Mouse (Mus musculus): ENCODE results near the gene Zmiz1. TPM values are rescaled to one million over a fixed set of nuclear protein-coding genes. Genes with fewer than 3 reads are reported as not detected.
A peak's percentile ranks its signal among the peaks of the same experiment; 100 is the strongest.

Gene Zmiz1
- polyA plus RNA-seq, 1 experiment from 2014 or later = 57.5 TPM

- no peak overlapping the region for H3K27ac ChIP-seq (replicated peaks)
- no peaks in the 10 kb centered on the region for H3K9me3 ChIP-seq
- H3K4me1 ChIP-seq = peaks cover 33% of the 10 kb centered on the region
- no peak overlapping the region for H3K4me2 ChIP-seq (replicated peaks)
- H3K4me3 ChIP-seq = no peak overlapping the region
- H3K9ac ChIP-seq (replicated peaks) = no peak overlapping the region
- 89% methylated on average over 9 of the region's 9 CpGs for WGBS
- no peaks in the 10 kb centered on the region for H3K27me3 ChIP-seq
- ATAC-seq (replicated peaks) = no peak
- H3K36me3 ChIP-seq = no peaks in the 10 kb centered on the region
Measured at GRCm38 (mm10) chr14:25524111-25524495, 65.1 kb downstream of the Zmiz1 start.

GRCm38 (mm10) chr14:25524884-25525283 is 65.9 kb downstream of the Zmiz1 start:
- no peaks in the 10 kb centered on the region for H3K27me3 ChIP-seq
- peak overlapping the region; percentile 15; the same call in 1 of the 2 replicates for H3K27ac ChIP-seq (replicated peaks)
- no peak overlapping the region for H3K9ac ChIP-seq (replicated peaks)
- H3K4me1 ChIP-seq = peaks cover 26% of the 10 kb centered on the region
- ATAC-seq (replicated peaks) = no peak
- no peak overlapping the region for H3K4me3 ChIP-seq
- no peaks in the 10 kb centered on the region for H3K9me3 ChIP-seq
- no peak overlapping the region for H3K4me2 ChIP-seq (replicated peaks)
- H3K36me3 ChIP-seq = no peaks in the 10 kb centered on the region
- 91% methylated on average over 4 of the region's 4 CpGs for WGBS

DNA sequence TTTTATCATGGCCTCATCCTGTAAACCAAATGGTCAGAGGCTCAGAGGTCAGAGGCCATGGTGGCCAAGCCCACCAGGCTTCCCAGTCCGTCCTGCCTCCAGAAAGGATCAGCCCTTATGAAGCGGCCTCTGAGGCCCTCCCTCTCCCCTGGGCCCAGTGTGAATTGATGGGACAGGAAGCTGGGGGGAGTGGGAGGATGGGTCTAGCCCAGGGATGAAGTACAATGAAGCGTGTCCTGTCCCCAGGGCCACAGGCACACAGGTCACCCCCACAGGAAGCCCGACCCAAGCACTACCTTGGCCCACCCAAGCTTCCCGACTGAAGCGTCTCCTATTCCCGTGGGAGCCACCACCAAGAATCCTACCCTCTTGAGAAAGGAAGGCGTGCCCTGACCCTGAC is 66.7 kb downstream of the Zmiz1 start:
- peaks cover 17% of the 10 kb centered on the region for H3K4me1 ChIP-seq
- 82% methylated on average over 8 of the region's 8 CpGs for WGBS

DNA sequence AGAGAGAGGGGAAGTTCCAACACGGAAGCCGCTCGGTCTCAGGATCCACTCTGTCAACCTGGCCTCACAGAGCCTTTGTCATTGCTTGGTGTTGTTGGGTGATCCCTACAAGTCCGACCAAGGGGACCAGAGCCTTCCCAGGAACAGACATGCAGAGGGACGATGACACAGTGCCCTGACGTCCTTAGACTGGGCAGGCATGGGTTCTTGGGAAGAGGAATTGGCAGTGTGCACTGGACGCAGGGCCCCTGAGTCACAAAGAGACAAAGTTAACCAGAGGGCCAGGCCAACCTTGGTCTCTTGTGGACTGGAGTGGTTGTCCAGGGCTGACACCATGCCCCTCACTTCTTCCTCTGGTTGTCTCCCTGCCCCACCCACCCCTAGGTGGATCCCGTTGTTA is 67.9 kb downstream of the Zmiz1 start:
- H3K4me1 ChIP-seq = 0 out of 2 replicates have a peak, but pooled peaks cover 7% of the 10 kb centered on the region
- H3K36me3 ChIP-seq = no peaks in the 10 kb centered on the region
- no peak overlapping the region for H3K27ac ChIP-seq (replicated peaks)
- no peak overlapping the region for H3K9ac ChIP-seq (replicated peaks)
- ATAC-seq (replicated peaks) = no peak
- H3K4me2 ChIP-seq (replicated peaks) = no peak overlapping the region
- H3K27me3 ChIP-seq = no peaks in the 10 kb centered on the region
- no peaks in the 10 kb centered on the region for H3K9me3 ChIP-seq
- H3K4me3 ChIP-seq = no peak overlapping the region
- WGBS = 89% methylated on average over 8 of the region's 8 CpGs

More for the DNA sequence above, 66.7 kb downstream of the Zmiz1 start:
- ATAC-seq (replicated peaks) = no peak
- no peaks in the 10 kb centered on the region for H3K36me3 ChIP-seq
- no peaks in the 10 kb centered on the region for H3K27me3 ChIP-seq
- H3K9me3 ChIP-seq = no peaks in the 10 kb centered on the region
- H3K4me3 ChIP-seq = no peak overlapping the region
- no peak overlapping the region for H3K9ac ChIP-seq (replicated peaks)
- H3K27ac ChIP-seq (replicated peaks) = no peak overlapping the region
- no peak overlapping the region for H3K4me2 ChIP-seq (replicated peaks)

DNA sequence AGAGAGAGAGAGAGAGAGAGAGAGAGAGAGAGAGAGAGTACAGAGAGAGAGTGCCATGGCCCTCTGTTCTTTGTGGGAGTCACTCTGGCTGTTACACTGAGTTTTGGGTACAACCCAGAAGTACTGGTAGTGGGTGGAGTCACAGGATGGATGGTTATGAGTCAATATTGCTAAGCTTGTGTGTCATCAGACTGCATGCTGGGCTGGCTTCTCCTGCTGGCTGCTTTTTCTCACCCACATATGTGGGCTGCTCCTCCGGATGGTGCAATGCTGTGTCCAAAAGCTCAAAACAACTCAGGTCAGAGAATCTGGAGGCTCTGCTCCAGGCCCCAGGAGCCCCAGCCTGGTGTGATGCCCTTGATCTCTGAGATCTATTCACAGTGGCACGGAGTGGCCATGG is 68.3 kb downstream of the Zmiz1 start:
- no peak overlapping the region for H3K9ac ChIP-seq (replicated peaks)
- H3K4me2 ChIP-seq (replicated peaks) = no peak overlapping the region
- H3K27me3 ChIP-seq = no peaks in the 10 kb centered on the region
- no peak for ATAC-seq (replicated peaks)
- 0 out of 2 replicates have a peak, but pooled peaks cover 2% of the 10 kb centered on the region for H3K4me1 ChIP-seq
- H3K4me3 ChIP-seq = no peak overlapping the region
- H3K27ac ChIP-seq (replicated peaks) = no peak overlapping the region
- WGBS = 73% methylated on average over 2 of the region's 2 CpGs
- H3K9me3 ChIP-seq = no peaks in the 10 kb centered on the region
- no peaks in the 10 kb centered on the region for H3K36me3 ChIP-seq

DNA sequence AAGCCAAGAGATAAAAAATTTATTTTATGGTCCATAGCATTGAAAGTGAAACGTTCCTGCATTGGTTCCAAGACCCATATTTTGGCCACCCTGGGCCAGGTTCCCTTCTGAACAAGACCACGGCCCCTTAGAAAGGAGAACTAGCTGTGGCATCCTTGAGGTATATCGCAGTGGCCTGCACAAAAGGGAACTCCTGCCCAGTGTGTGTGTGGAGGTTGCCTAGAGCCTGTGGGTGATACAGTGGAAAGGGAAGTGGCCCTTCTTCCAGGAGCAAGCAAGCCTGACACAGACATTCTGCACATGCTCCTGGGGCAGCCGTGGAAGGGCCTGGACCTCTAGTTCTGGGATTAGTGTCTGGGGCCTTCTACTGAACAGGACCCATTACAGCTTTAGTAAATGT is 71.4 kb downstream of the Zmiz1 start:
- Histone ChIP-seq H3K9me3 (no peaks in the 10 kb centered on the region), H3K4me2 (replicated peaks) (no peak overlapping the region), H3K4me3 (no peak overlapping the region), H3K4me1 (no peaks in the 10 kb centered on the region), H3K9ac (replicated peaks) (no peak overlapping the region), H3K27me3 (no peaks in the 10 kb centered on the region), H3K27ac (replicated peaks) (no peak overlapping the region), H3K36me3 (no peaks in the 10 kb centered on the region)
- ATAC-seq (replicated peaks) = no peak
- 97% methylated on average over 4 of the region's 4 CpGs for WGBS

- no peak overlapping the region for H3K27ac ChIP-seq (replicated peaks)
- no peak overlapping the region for H3K9ac ChIP-seq (replicated peaks)
- no peaks in the 10 kb centered on the region for H3K4me1 ChIP-seq
- H3K9me3 ChIP-seq = no peaks in the 10 kb centered on the region
- ATAC-seq (replicated peaks) = no peak
- H3K36me3 ChIP-seq = no peaks in the 10 kb centered on the region
- no peak overlapping the region for H3K4me3 ChIP-seq
- no peaks in the 10 kb centered on the region for H3K27me3 ChIP-seq
- H3K4me2 ChIP-seq (replicated peaks) = no peak overlapping the region
- WGBS = 81% methylated on average over 5 of the region's 5 CpGs
Measured at GRCm38 (mm10) chr14:25530815-25531214, 71.8 kb downstream of the Zmiz1 start.

- no peak overlapping the region for H3K27ac ChIP-seq (replicated peaks)
- 82% methylated on average over 3 of the region's 3 CpGs for WGBS
- H3K9me3 ChIP-seq = no peaks in the 10 kb centered on the region
- H3K4me2 ChIP-seq (replicated peaks) = no peak overlapping the region
- H3K9ac ChIP-seq (replicated peaks) = no peak overlapping the region
- H3K36me3 ChIP-seq = peaks cover 8% of the 10 kb centered on the region
- no peaks in the 10 kb centered on the region for H3K27me3 ChIP-seq
- no peak for ATAC-seq (replicated peaks)
- H3K4me1 ChIP-seq = no peaks in the 10 kb centered on the region
- H3K4me3 ChIP-seq = no peak overlapping the region
Measured at GRCm38 (mm10) chr14:25533010-25533409, 74.0 kb downstream of the Zmiz1 start.

DNA sequence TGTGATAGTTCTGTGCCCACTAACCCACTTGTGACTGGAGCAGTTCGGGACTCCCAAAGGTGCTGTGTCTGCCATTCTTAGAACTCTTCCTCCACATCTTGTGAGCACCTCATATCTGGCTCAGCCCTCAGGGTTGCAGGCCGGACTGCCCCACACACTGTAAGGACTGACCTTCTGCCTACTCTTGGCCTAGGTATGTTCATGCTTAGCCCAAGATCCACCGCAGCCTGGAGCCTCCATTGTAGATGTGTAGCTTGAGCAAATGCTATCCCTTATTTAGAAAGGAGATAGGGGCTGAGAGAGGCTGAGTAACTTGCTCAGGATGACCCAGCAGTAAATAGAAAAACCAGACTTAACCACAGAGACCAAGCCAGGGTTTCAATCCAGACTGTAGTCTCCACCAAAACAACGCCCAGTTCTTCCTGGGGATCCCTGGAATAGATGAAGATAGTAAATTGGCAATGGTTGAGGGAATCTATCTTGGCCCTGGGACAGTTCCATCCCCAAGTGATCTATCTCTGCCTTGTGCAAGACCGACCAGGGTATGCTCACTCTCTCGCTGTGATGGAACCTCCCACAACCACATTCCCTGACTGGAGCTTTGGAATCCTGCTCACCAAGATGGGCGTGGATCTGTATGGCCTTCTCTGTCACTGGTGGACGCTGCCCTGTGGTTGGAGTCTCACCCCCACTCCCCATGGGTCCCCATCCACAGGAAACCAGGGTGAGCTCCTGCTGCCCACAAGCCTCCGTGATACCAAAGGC is 74.8 kb downstream of the Zmiz1 start:
- Histone ChIP-seq H3K27me3 (no peaks in the 10 kb centered on the region), H3K4me3 (no peak overlapping the region), H3K4me2 (replicated peaks) (no peak overlapping the region), H3K27ac (replicated peaks) (no peak overlapping the region), H3K9me3 (no peaks in the 10 kb centered on the region), H3K4me1 (no peaks in the 10 kb centered on the region), H3K9ac (replicated peaks) (no peak overlapping the region), H3K36me3 (peaks cover 8% of the 10 kb centered on the region)
- 95% methylated on average over 9 of the region's 9 CpGs for WGBS
- no peak for ATAC-seq (replicated peaks)

DNA sequence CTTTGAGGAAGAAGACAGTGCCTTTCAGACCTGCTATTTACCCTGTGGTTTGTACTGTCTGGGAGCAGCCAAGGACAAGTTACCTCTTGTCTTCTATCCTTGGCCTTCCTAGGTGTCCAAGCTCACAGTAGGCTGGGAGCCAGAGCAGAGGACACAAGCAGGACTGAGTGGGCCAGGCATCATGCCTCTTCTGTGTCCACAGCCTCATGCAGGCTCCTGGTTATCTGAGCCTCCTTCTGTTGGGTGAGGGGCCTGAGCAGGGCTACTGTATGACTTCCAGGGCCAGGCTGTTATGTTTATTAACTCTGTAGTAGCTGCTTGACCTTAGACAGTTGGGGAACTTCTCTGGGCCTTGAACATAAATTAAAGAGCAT is 75.4 kb downstream of the Zmiz1 start:
- no peaks in the 10 kb centered on the region for H3K9me3 ChIP-seq
- ATAC-seq (replicated peaks) = no peak
- H3K27ac ChIP-seq (replicated peaks) = no peak overlapping the region
- no peaks in the 10 kb centered on the region for H3K27me3 ChIP-seq
- H3K4me1 ChIP-seq = no peaks in the 10 kb centered on the region
- no peak overlapping the region for H3K4me2 ChIP-seq (replicated peaks)
- peaks cover 8% of the 10 kb centered on the region for H3K36me3 ChIP-seq
- H3K9ac ChIP-seq (replicated peaks) = no peak overlapping the region
- H3K4me3 ChIP-seq = no peak overlapping the region

DNA sequence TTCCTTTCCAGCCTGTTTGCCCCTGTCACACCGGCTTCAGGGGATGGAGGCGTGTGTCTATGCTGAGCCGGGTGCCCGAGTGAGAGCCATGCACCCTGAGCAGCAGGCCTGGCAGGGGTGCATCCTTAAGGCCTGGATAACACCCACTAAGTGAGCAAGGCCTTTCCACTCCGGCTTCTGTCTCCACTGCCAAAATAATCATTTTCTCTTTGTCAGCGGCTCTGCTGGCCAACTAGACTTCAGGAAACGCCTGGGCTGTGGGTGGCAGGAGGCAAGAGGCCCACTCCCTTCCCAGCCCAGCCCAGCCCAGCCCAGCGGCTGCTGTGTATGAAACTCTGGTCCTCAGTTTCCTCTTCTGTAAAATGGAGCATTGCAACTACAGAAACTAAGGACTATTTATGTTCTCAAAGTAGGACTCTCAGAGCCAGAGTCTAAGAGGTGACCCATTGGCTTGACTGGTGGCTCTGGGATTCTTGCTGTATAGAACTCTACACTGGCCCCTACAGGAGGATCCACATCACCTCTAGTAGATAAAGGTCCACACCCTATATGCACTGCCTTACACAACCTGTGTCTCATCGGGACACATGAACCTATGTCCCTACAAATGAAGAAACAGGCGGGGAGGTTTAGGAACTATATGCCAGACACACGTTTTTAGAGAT is 76.1 kb downstream of the Zmiz1 start:
- Histone ChIP-seq H3K36me3 (peaks cover 8% of the 10 kb centered on the region), H3K4me3 (no peak overlapping the region), H3K27me3 (no peaks in the 10 kb centered on the region), H3K4me1 (no peaks in the 10 kb centered on the region), H3K4me2 (replicated peaks) (no peak overlapping the region), H3K27ac (replicated peaks) (0 out of 2 replicates have a peak overlapping the region, but pooled peaks have one; percentile 15), H3K9me3 (no peaks in the 10 kb centered on the region), H3K9ac (replicated peaks) (no peak overlapping the region)
- WGBS = 86% methylated on average over 11 of the region's 11 CpGs
- no peak for ATAC-seq (replicated peaks)

DNA sequence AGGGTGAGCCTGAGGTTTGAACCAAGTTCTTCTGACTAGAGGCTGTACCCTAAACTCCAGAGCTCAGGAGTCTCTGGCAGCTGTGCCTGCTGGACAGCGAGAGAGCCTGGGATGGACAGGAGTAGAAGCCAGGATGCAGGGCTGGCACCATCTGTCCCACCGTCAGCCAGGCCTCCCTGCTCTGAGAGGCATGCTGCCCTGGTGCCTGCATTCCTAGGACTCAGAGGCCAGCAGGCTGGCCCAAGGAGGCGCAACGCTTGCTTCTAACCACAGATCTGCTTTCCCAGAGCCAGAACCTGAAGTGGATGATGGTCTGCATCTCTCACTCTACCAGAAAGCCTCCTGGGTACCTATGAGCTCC is 76.6 kb downstream of the Zmiz1 start:
- no peaks in the 10 kb centered on the region for H3K4me1 ChIP-seq
- no peak overlapping the region for H3K4me2 ChIP-seq (replicated peaks)
- no peak for ATAC-seq (replicated peaks)
- H3K27ac ChIP-seq (replicated peaks) = 0 out of 2 replicates have a peak overlapping the region, but pooled peaks have one; percentile 15
- no peaks in the 10 kb centered on the region for H3K9me3 ChIP-seq
- 74% methylated on average over 4 of the region's 4 CpGs for WGBS
- no peak overlapping the region for H3K4me3 ChIP-seq
- H3K36me3 ChIP-seq = peaks cover 8% of the 10 kb centered on the region
- H3K27me3 ChIP-seq = no peaks in the 10 kb centered on the region
- H3K9ac ChIP-seq (replicated peaks) = no peak overlapping the region
